Mouse (Mus musculus) R1 (cell line): ENCODE measurements at regions not wholly inside any gene's neighbourhood (a gene's known extent, or its start where the extent isn't known, plus 50 kb on each side); places are given as distances from the start of the nearest gene placed in this dataset.

ENCODE experiments used
- DNase-seq: peaks from one replicate; pipeline ENCODE4 v3.0.0-alpha.2; 2018; ENCODE audit warnings: low read depth, low spot score

DNA sequence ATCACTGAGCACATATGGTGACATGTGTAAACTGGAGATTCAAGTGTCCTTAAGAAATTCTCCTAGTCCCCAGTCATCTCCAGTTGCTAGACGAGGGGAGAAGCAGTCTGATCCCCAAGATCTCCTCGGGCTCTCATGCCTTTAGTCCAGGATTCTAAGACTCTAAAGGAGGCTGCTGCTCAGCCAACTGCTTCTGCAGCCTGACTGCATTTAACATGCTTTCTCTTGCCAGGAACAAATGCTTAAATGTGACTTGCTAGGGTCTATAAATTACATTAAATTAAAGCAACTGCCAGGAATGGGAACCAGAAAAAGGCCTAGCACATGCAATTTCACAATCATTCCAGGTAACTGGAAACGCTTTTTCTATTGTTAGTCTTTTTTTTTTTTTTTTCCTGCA is 599.8 kb upstream of the Gcfc2 start:
- DNase-seq = no peak

DNA sequence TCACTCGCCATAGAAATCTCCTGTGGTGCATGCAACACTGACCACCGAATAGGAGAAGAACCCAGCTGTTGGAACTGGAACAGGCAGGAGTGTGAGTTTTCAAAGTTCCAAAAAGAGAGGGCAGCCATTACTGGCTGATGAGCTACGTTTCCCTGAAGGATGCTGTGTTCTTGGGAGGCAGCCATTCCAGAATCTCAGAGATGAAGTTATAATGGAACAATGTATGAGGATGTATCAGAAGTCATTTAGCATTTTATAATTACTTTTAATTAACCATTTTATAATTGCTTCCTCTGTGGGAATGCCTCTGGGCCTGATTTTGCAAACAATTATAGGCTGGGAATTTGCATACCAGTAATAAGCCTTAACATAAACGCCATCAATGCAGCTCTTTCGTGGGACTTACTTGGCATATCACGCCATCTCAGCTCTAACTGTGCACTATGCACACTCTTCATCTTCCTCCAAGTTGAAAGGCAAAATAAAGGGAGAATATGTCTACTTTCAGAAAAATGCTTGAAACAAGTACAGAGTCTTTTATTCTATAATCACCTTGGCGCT is 559.4 kb upstream of the Gcfc2 start:
- DNase-seq = no peak

DNA sequence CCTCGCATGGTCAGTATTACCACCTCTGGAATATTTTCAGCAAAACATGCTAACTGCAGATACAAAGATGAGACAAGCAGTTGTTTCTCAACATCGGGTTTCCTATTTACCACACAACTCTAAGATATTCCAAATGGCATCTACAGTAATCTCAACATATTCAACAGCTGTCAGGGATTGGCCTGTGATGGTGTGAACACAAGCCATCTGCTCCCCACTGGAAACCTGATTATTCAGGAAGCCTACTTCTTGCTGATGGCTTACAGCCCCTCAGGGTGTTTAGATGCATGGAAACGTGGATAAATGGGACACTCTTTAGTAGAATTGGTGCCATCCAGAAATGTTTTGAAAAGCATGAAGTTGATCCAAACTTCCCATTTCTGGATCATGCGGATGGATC is 535.0 kb upstream of the Gcfc2 start:
- DNase-seq = no peak

DNA sequence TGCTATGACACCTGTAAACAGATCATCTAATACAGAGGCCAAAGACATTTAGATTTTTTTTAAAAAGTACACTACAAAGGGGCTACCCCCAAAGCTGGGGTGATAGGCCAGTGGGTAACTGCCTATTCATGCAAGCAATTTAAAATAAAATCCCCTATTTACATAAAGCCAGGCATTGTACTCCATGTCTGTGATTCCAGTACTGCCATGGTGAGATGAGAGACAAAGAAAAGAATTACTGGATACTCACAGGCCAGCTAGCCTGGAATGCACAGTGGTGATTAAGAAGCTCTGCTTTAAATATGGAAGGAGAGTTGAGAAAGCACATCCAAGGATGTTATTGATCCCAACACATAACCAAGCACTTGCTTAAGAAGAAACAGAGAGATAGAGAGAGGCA is 520.3 kb upstream of the Gcfc2 start:
- no peak for DNase-seq

DNA sequence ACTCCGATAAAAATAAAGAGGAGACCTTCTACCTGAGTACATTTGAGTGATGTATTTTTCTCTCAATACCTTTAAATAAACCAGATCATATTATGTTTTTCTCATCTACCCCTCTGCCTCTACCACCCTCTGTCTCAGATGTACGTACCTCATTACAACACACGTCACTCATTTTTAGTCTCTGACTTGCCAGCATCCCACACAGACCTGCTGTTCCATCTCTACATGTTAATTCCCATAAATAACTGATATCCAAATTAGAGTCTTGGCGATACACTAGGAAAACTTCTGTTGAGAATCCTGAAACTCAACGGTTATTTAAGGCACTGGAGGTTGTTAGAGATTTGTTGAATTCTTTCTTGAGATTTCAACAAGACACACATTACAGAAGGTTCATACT is 509.9 kb upstream of the Gcfc2 start:
- DNase-seq = no peak

DNA sequence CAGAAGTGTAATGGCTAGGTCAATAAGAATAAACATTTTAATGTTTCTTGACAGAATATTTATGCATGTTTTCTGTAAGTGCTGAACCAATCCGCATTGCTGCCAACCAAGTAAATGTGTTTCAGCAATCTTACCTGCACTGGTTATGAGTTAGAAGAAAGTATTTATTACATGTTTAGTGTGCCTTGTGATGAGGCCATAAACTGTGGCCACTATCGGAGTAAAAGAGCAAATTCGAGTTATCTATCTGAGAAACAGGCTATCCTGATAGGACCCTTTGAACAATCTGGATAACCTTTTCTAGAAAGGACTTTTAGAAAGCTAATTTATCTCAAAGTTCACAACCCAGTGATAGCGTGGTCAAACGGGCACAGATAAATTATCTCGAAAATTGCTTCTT is 488.7 kb upstream of the Gcfc2 start:
- no peak for DNase-seq

DNA sequence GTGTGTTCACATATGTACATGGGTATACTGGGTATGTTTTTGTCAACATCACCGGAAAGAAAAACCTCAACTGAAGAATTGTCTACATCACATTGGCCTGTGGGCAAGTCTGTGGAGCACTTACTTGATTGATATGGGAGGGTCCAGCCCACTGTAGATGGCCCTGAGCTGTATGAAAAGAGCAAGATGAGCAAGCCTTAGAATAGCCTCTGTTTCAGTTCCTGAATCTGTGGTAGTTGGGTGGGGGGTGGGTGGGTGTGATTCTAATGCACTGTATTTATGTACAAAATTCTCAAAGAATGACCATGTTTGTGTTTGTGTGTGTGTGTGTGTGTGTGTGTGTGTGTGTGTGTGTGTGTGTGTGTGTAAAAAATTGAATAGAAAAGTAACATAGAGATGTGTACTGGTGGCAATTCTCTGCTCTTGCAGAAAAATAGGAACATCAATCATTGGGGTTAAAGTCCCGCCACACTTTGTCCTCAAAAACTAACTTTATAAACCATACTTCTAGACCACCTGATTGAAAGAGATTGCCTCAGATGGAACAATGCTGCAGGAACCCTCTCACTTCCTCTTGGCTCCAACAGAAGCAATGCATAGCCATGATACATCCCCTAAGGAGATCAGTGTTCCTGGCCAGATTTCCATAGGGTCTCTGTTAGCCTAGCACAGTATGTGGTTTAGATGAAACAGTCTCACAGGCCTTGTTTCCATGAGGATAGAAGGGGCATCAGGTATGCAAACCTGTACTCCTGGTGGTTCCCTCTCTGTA is 484.3 kb upstream of the Gcfc2 start:
- DNase-seq = no peak

DNA sequence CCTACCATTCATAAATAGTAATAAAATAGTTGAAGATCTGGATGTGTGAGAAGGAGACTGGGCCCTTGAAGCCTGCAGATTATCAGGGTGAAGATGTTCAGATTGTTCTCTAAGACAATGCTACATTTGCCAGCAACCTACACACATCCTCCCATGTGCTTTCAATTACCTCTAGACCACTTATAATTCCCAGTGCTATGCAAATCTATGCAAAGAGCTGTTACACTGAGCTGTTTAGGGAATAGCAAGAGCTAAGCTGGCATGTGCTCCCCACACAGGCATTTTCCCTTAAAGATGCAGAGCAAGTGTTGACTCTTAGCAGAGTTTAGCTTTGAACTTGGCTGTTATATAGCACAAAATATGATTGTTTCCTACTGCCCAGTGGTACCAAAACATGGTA is 482.1 kb upstream of the Gcfc2 start:
- no peak for DNase-seq

DNA sequence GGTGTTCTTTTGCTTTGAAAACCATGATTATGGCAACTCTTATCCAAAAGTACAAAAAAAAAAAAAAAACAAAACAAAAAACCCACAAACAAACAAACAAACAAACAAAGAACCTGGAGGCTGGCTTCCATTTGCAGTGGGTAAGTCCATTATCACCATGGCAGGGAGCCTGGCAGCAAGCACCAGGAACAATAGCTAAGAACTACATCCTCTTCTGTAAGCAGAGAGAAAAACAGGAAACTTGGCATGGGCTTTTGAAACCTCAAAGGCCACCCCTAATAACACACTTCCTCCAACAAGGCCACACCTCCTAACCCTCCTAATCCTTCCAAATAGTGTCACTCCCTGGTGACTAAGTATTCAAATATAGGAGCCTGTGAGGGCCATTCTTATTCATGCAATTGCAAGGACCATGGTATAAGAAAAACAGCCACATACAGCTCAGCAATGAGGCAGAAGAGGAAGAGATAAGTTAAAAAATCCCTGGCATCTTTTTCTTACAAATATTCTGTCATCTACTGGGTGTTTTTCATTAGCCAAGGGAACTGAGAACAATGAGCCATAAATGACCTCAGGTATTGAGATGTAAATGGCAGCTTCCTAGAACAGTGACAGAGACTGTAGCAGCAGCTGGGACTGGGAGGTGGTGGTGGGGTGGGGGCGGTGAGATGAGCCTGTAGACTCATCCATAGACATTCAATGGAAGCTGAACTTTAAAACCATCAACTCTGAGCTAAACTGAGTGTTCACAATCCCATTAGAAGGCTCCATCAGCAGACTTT is 477.3 kb upstream of the Gcfc2 start:
- peak; percentile 67 for DNase-seq

DNA sequence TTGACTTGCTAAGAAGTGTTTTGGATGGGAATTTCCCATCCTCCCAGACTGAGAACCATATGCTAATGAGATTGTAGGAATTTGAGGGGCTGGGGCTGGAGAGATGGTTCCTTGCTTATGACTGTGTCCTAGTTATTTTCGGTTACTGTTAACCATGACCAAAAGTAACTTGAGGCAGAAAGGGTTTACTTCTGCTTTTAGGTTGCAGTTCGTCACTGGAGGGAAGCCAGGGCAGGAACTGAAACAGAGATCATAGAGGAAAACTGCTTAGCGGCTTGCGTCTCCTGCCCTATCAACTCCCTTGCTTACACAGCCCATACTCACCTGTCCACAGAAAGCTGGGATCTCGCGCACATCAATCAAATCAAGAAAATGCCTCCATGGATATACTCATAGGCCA is 475.8 kb upstream of the Gcfc2 start:
- DNase-seq = no peak

DNA sequence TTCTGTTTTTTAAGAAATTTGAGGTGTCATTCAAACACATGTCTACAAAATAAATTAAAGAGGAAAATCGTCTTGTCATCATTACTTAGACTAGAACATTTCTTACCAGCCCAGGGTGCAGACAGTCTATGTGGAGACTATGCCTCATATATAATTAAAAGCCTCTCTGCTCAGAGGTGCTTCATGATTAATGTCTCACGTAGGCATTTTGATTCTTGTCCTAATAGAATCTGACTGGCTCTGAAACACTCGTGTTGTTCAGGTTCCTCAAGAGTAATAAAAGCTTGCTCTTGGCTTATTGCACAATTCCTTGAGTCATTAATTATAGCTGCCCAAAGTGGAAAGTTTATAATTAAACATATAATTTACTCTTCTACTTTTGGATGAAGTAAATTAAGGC is 475.1 kb upstream of the Gcfc2 start:
- no peak for DNase-seq

DNA sequence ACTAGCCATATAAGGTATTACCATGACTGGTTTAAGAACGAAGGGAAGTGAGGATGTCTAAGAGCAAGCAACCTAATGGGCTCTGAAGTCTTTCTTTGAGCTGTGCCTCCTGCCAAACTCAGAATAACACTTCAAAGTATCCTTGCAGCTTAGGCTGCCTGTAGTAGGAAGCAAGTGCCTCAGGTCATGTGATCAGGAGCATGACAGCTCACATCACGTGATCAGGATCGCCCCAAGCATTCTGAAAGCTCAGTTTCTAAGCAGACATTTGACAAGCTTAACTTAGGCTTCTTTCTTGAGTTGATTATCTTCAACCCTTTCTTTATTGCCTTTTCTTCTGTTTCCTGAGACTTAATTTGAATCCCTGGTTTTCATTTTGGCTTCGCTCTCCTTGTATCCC is 462.4 kb upstream of the Gcfc2 start:
- DNase-seq = no peak

DNA sequence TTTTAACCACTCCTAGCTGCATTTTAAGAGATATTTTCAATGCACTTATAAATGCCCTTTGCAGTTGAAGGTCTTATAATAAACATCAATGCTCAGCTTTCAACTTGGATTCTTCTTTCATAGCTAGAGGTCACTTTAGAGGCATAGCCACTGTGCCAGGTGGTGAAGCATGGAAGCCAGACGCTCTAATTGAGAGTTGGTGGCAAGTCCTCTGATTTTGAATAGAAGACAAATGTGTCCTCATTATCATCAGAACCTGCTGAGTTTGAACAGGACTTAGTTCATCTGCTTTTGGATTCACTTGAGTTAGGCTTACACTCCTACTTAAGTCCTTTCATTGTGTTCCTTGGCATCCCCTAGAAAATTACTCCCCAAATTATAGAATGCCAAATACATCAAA is 459.0 kb upstream of the Gcfc2 start:
- DNase-seq = no peak

DNA sequence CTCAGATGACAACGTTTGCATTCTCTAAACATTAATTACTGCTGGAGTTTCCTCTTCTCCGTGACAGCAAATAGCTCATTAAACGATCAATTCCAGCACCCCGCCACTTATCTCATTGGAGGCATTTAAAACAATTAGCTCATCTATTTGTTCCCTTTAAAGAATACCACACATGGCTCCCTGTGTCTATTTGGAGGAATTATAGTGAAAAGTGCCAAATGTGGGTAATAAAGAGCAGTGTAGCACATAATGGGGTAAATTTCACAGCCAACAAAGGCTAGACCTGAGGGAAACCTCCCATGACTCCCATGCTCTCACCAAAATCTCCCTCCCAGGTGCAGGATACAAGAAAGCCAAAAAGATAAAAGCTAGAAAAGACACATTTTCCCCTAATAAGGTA is 456.9 kb upstream of the Gcfc2 start:
- no peak for DNase-seq

DNA sequence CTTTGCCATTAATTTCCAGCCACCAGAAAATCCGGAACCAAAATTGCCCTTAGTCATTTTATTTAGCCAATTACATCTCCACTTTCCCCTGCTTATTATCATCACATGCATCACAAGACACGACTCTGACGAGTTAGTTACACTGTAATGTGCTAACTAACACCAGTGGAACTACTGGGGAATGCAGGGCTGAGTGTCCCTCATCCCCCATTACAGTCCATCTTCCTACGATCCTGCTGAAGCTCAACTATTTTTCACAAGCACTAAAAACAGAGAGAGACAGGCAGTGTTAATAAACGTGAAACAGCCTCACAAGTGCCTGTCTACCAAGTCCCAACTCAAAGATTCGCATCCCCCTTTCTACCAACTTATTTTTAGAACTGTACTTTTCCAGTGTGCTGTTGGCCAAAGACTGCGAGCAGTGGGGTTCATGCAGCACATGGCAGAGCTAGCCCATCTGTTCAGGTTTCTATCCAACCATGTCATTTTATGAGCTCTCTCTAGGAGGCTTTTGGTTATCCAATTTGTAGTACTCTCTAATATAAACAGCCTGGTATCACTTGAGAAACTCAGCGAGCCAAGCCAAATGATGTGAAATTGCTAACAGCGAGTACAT is 452.0 kb upstream of the Gcfc2 start:
- no peak for DNase-seq

DNA sequence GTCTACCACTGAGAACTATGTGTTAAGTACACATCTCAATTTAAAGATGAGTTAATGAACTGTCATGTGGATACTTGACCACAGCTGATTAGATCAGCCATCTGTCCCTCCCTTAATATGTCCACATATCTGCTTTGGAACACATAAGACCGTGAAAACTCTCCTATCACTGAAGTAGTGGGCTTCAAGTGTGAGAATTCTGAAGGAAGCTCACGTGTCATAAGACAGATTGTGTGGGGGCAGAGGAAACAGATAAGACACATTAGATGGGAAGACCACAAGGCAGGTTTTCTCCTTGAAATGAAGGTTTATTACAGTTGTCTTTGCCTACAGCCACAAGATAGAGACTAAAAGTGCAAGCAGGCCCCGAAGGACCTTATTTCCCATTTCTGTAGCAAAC is 451.0 kb upstream of the Gcfc2 start:
- no peak for DNase-seq

DNA sequence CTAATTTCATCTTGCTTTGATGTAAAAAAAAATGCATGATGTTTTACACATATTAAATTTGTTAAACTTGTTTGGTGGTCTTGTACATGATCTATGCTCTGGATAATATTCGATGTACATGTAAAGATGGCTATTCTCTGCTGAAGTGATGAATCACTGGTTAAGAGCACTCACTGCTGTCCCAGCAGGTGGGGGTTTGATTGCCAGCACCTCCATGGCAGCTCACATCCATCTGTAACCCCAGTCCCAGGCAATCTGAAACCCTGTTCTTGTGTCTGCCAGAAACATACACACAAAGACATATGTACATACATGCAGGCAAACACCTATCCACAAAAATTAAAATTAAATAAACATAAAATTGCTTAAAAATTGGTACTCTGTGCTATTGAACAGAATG is 448.7 kb upstream of the Gcfc2 start:
- DNase-seq = no peak

DNA sequence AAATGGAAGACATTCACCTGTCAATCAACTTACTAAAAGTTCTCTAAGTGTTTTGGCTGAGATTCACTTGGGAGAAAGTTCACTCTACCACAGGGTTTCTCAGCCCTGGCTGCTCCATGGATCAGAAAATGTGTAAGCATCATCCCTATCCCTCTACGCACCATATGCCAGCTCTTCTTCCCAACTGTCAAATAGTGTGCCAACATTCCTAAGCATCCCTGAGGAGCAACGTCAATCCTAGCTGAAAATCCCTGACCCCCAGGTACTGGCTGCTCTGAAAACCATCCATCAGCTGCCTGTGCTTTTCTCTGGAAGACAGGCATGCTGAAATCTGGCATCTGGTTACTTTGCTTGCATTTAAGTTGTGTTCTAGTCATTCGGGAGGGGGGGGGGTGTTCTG is 436.5 kb upstream of the Gcfc2 start:
- no peak for DNase-seq

DNA sequence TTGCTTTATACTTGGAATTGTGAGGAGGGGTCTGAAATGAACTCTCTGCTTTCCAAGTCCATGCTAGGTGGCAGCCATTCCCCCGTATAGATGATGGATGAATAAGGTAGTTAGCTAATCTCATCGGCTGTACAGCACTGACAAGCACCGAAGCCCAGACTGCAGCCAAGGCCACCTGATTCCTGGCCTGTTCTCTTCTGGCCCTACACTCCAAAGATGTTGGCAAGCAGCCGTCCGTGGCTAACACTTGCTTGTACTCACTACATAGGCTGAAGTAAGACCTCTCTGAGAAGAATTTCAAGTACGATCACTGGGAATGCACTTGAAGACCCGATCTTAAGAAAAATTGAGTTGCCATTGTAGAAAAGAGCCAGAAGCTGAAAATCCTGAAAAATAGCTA is 427.2 kb upstream of the Gcfc2 start:
- no peak for DNase-seq

DNA sequence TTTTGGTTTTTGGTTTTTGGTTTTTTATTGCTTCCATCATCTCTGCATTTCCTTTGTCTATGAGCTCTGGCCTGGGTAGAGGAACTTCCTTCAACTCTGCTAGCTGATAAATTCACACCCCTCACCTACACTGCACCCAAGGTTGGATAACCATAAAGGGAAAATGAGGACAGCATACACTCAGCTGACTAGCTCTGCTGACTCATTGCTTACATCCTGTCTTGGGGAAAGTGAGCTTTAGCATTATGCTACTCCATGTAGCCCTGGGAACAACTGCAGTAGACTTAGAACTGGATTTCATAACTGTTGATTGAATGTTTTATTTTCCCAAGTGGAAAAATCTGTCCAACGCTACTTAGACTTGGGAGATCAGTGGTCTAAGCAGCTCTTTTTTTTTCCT is 406.3 kb upstream of the Gcfc2 start:
- no peak for DNase-seq

DNA sequence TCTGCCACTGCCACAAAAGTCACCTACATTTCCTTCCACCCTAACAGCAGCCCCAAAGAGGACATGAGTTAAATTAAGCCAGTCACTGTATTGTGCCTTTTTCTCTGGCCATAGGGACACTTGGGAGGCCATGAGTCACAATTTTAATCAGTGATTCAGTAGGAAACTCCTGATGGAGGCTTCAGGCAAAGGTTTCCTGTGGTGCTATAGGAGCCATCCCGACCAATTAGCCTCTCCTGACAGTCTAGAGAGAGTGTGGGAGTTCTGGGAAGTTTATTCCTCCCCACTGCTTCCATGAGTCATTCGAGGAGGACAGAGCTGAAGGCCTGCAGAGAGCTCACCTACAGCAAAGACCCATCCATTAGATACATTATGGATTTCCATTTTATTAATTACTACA is 361.2 kb upstream of the Gcfc2 start:
- DNase-seq = no peak

DNA sequence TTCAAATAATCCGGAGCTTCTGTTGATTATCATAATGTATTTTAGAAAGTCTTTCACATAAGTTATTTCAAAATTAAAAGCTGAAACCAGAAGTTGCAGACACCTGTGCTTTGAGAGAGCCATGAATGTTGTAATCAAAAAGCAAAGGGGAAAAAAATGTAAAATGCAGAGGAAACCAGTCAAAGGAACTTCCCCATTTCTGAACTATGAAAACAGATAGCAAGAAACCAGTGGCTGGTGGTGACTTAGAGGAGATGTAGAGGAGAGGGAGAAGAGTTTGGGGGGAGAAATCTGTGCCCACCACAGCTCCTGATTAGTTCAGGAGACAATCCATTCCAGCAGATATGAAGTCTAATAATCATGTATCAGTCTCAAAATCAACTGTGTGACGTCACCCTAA is 360.3 kb upstream of the Gcfc2 start:
- no peak for DNase-seq

DNA sequence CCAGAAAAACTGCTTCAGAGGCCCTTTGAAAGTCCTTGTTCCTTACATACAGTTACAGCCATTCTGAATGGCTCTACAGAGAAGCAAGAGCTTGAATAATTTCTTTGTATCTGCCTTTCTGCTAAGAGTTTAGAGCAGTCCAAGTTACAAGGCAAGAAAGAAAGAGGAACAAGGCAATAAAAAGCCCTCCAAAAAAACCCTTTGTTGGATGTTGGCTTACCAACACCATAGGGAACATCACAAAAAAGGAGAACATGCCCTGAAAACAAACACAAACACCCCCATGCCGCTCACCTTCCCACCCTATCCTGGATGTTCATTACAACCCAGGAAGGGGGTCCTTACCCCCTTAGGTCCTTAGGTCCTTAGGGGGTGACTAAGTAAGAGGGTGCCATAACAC is 359.2 kb upstream of the Gcfc2 start:
- DNase-seq = no peak
